ENCODE assay signal across 8 mouse cellular contexts in the genomic region with DNA sequence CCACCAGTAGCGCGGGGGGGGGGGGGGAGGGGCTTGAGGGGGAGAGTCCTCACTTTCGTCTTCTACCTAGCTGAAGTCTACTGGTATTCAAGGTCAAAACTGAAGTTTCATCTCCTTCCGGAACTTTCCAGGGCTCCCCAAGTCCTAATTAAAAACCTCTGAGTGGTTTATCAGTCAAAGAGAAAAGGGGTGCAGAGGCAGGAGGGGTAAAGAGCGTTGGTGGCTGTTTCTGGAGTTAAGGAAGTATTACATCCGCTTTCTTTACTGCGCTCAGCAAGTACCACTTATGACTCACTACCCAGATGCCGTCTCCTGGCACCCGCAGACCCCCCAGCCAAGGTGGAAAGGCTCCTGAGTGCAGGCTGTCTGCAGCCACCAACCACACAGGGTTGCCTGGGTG.
DNase-seq lines count a peak whose midpoint lies in the region; ATAC-seq lines count a peak whose summit lies in the region.
"Had no signal": no experiment of that assay in that cellular context is flagged by ENCODE, and none has a peak within 500 bp of the region (broad histone marks: within the 10 kb centered on the region; RNA-seq: fewer than 3 reads in every experiment).

No protein-coding gene starts in this region.

- WGBS in forebrain, embryonic 14.5 days, result 28% methylated on average over 7 of the region's 9 CpGs
- WGBS in limb, embryonic 10.5 days, result 53% methylated on average over 8 of the region's 9 CpGs
- WGBS in midbrain, embryonic 14.5 days, result 31% methylated on average over 7 of the region's 9 CpGs
- 52% methylated on average over 8 of the region's 9 CpGs for WGBS in stomach, embryonic 14.5 days

- H3K27me3 ChIP-seq in forebrain, embryonic 14.5 days (replicated peaks; ENCODE audit: control insufficient read depth, insufficient read depth, low read length), result no peaks in the 10 kb centered on the region
- H3K27me3 ChIP-seq in limb, embryonic 10.5 days (ENCODE audit: low read depth, poor library complexity, severe bottlenecking), result no peaks in the 10 kb centered on the region
- no peaks in the 10 kb centered on the region for H3K27me3 ChIP-seq in midbrain, embryonic 14.5 days (ENCODE audit: control insufficient read depth, insufficient read depth, low read length)
- no peaks in the 10 kb centered on the region for H3K27me3 ChIP-seq in stomach, embryonic 14.5 days (ENCODE audit: control insufficient read depth, insufficient read depth, low read length)

- peak overlapping the region; percentile 55; the same call in 1 of the 2 replicates for H3K9ac ChIP-seq in forebrain, embryonic 14.5 days (ENCODE audit: low read length)
- H3K9ac ChIP-seq in midbrain, embryonic 14.5 days (replicated peaks; ENCODE audit: low read length), result no peak overlapping the region
- H3K9ac ChIP-seq in stomach, embryonic 14.5 days (replicated peaks; ENCODE audit: low read depth, low read length), result no peak overlapping the region

- H3K4me1 ChIP-seq in forebrain, embryonic 14.5 days (ENCODE audit: control insufficient read depth, insufficient read depth, low read length), result peaks cover 17% of the 10 kb centered on the region
- H3K4me1 ChIP-seq in limb, embryonic 10.5 days, result peaks cover 20% of the 10 kb centered on the region
- peaks cover 20% of the 10 kb centered on the region for H3K4me1 ChIP-seq in midbrain, embryonic 14.5 days (ENCODE audit: control insufficient read depth, insufficient read depth, low read length)
- H3K4me1 ChIP-seq in stomach, embryonic 14.5 days (ENCODE audit: control insufficient read depth, insufficient read depth, low read length), result no peaks in the 10 kb centered on the region

- ATAC-seq in forebrain, embryonic 14.5 days, result no peak
- ATAC-seq in midbrain, embryonic 14.5 days (ENCODE audit: low FRiP score, low TSS enrichment), result no peak
- no peak for ATAC-seq in stomach, embryonic 14.5 days (ENCODE audit: insufficient number of reproducible peaks, insufficient read depth, low FRiP score, low read depth)

- DNase-seq in 416B (ENCODE audit: low read depth), result peak; percentile 98
- peak; percentile 87 for DNase-seq in A20 (ENCODE audit: low read depth, low spot score)
- peak; percentile 13 for DNase-seq in forebrain, embryonic 14.5 days (ENCODE audit: low spot score)
- no peak for DNase-seq in limb, embryonic 10.5 days (ENCODE audit: low spot score)
- peak; percentile 23 for DNase-seq in midbrain, embryonic 14.5 days
- DNase-seq in adrenal gland, postnatal 25 days, result no peak

- peak overlapping the region; percentile 21 for H3K4me3 ChIP-seq in forebrain, embryonic 14.5 days (ENCODE audit: low read depth, low read length)
- H3K4me3 ChIP-seq in limb, embryonic 10.5 days, result peak overlapping the region; percentile 22; the same call in 1 of the 2 replicates
- 0 out of 2 replicates have a peak overlapping the region, but pooled peaks have one; percentile 8 for H3K4me3 ChIP-seq in midbrain, embryonic 14.5 days (replicated peaks; ENCODE audit: low read depth, low read length)
- H3K4me3 ChIP-seq in stomach, embryonic 14.5 days (ENCODE audit: low read depth, low read length), result no peak overlapping the region
- H3K4me3 ChIP-seq: erythroblast, embryonic 14.5 days had no signal

- H3K4me2 ChIP-seq in forebrain, embryonic 14.5 days (ENCODE audit: low read length), result peak overlapping the region; percentile 58
- peak overlapping the region; percentile 46 for H3K4me2 ChIP-seq in midbrain, embryonic 14.5 days (ENCODE audit: low read length)
- H3K4me2 ChIP-seq in stomach, embryonic 14.5 days (replicated peaks; ENCODE audit: low read depth, low read length), result peak overlapping the region; percentile 27

- peak overlapping the region; percentile 14; the same call in 1 of the 2 replicates for H3K27ac ChIP-seq in forebrain, embryonic 14.5 days (ENCODE audit: low read depth, low read length)
- H3K27ac ChIP-seq in limb, embryonic 10.5 days, result peak overlapping the region; percentile 19; the same call in 1 of the 2 replicates
- H3K27ac ChIP-seq in midbrain, embryonic 14.5 days (replicated peaks; ENCODE audit: low read depth, low read length), result no peak overlapping the region
- H3K27ac ChIP-seq in stomach, embryonic 14.5 days (ENCODE audit: low read length), result no peak overlapping the region

- no peaks in the 10 kb centered on the region for H3K36me3 ChIP-seq in forebrain, embryonic 14.5 days (ENCODE audit: control insufficient read depth, insufficient read depth, low read length)
- H3K36me3 ChIP-seq in limb, embryonic 10.5 days, result peaks cover 3% of the 10 kb centered on the region; the same call in 1 of the 2 replicates
- H3K36me3 ChIP-seq in midbrain, embryonic 14.5 days (ENCODE audit: control insufficient read depth, insufficient read depth, low read length), result no peaks in the 10 kb centered on the region
- H3K36me3 ChIP-seq in stomach, embryonic 14.5 days (ENCODE audit: control insufficient read depth, insufficient read depth, low read length), result no peaks in the 10 kb centered on the region

- peaks cover 4% of the 10 kb centered on the region; the same call in 1 of the 2 replicates for H3K9me3 ChIP-seq in forebrain, embryonic 14.5 days (replicated peaks; ENCODE audit: control insufficient read depth, low read length)
- peaks cover 15% of the 10 kb centered on the region for H3K9me3 ChIP-seq in limb, embryonic 10.5 days (replicated peaks)
- peaks cover 17% of the 10 kb centered on the region for H3K9me3 ChIP-seq in midbrain, embryonic 14.5 days (ENCODE audit: control insufficient read depth, low read length)
- H3K9me3 ChIP-seq in stomach, embryonic 14.5 days (ENCODE audit: control insufficient read depth, low read depth, low read length), result peaks cover 13% of the 10 kb centered on the region; the same call in 1 of the 2 replicates

Comparison
In these comparisons a context has a peak if more than half of its experiments do, and no peak if none do; other contexts are left out.
1. DNase-seq: peak in 416B (single experiment), A20 (single experiment), forebrain, embryonic 14.5 days (single experiment) and midbrain, embryonic 14.5 days (single experiment); none in limb, embryonic 10.5 days (single experiment) and adrenal gland, postnatal 25 days (single experiment).
2. H3K27ac ChIP-seq: peak in forebrain, embryonic 14.5 days (single experiment) and limb, embryonic 10.5 days (single experiment); none in midbrain, embryonic 14.5 days (single experiment) and stomach, embryonic 14.5 days (single experiment).
3. Peak in every context shown above with its lines, with median percentiles within 50 percentile points of each other: H3K4me2 ChIP-seq.